Mouse (Mus musculus) fibroblast of lung, adult 2 months (primary cell): ENCODE measurements around the gene Dus4l.
"Not testable (repeated sequence)": the region's sequence is repeated elsewhere in the genome, so short reads cannot be mapped to it uniquely, and the experiment has no call there.

Experiments
- DNase-seq: peaks from one replicate; pipeline ENCODE4 v3.0.0-alpha.2; 2011; ENCODE audit warnings: low read depth

The Dus4l gene

GRCm38 (mm10) chr12:31654197-31654964, at the start of gene Dus4l, which contains the start of gene Cog5:
TSS of gene Dus4l (minus strand) at chr12:31654826.
TSS of gene Cog5 (plus strand) at chr12:31654869.
- peak; percentile 80 for DNase-seq

GRCm38 (mm10) chr12:31703904-31704303, 49.3 kb upstream of the Dus4l start:
- no peak for DNase-seq

- no peak for DNase-seq
These were observed 46.8 kb upstream of the Dus4l start for GRCm38 (mm10) chr12:31701411-31701810.

GRCm38 (mm10) chr12:31700623-31701347, 46.2 kb upstream of the Dus4l start:
- no peak for DNase-seq

GRCm38 (mm10) chr12:31693278-31693677, 38.7 kb upstream of the Dus4l start:
- no peak for DNase-seq

- no peak for DNase-seq
These were observed 32.1 kb upstream of the Dus4l start for GRCm38 (mm10) chr12:31686679-31687078.

- DNase-seq: no peak
These were observed 12.6 kb upstream of the Dus4l start for GRCm38 (mm10) chr12:31667187-31667586.

- DNase-seq: no peak
These were observed 11.4 kb upstream of the Dus4l start for GRCm38 (mm10) chr12:31665999-31666398.

- DNase-seq: no peak
These were observed 2.2 kb upstream of the Dus4l start for GRCm38 (mm10) chr12:31656841-31657240.

- DNase-seq: no peak
These were observed 395 bp upstream of the Dus4l start for GRCm38 (mm10) chr12:31654965-31655477.

GRCm38 (mm10) chr12:31653611-31654010, 1.0 kb downstream of the Dus4l start:
- no peak for DNase-seq

- DNase-seq: no peak
These were observed 19.4 kb downstream of the Dus4l start for GRCm38 (mm10) chr12:31635240-31635607.

GRCm38 (mm10) chr12:31634343-31635239, 20.0 kb downstream of the Dus4l start, which contains the start of gene Bcap29:
TSS of gene Bcap29 (minus strand) at chr12:31634658.
- peak; percentile 10 for DNase-seq

- peak; percentile 2 for DNase-seq
These were observed 20.7 kb downstream of the Dus4l start for GRCm38 (mm10) chr12:31633970-31634342.

GRCm38 (mm10) chr12:31628396-31628795, 26.2 kb downstream of the Dus4l start:
- not testable (repeated sequence) for DNase-seq

- no peak for DNase-seq
These were observed 29.6 kb downstream of the Dus4l start for GRCm38 (mm10) chr12:31625016-31625415.

- DNase-seq: no peak
These were observed 34.5 kb downstream of the Dus4l start for GRCm38 (mm10) chr12:31620106-31620505.

- no peak for DNase-seq
These were observed 41.3 kb downstream of the Dus4l start for GRCm38 (mm10) chr12:31613353-31613752.

- no peak for DNase-seq
These were observed 46.5 kb downstream of the Dus4l start for GRCm38 (mm10) chr12:31608138-31608537.

GRCm38 (mm10) chr12:31604894-31605293, 49.7 kb downstream of the Dus4l start:
- DNase-seq: no peak

- no peak for DNase-seq
These were observed 51.0 kb downstream of the Dus4l start for GRCm38 (mm10) chr12:31603586-31603985.

GRCm38 (mm10) chr12:31594296-31594695, 60.3 kb downstream of the Dus4l start:
- DNase-seq: no peak
